9 mouse cellular contexts compared by ENCODE assay signal in genomic region chr6:83136291-83136880, GRCm38 (mm10). TPM values are rescaled to one million over a fixed set of nuclear protein-coding genes. Genes with fewer than 3 reads are reported as not detected.
DNase-seq lines count a peak whose midpoint lies in the region; ATAC-seq and TF ChIP-seq lines count a peak whose summit lies in the region.
"Had no signal": no experiment of that assay in that cellular context is flagged by ENCODE, and none has a peak within 500 bp of the region (broad histone marks: within the 10 kb centered on the region; RNA-seq: fewer than 3 reads in every experiment).

No protein-coding gene starts in this region.

- no peak for ATAC-seq in hindbrain, embryonic 16.5 days
- no peak for ATAC-seq in midbrain, postnatal 0 days (ENCODE audit: low FRiP score)

- 10% methylated on average over 5 of the region's 5 CpGs for WGBS in embryonic facial prominence, embryonic 10.5 days
- 18% methylated on average over 5 of the region's 5 CpGs for WGBS in hindbrain, embryonic 16.5 days
- 22% methylated on average over 5 of the region's 5 CpGs for WGBS in midbrain, postnatal 0 days

- peaks cover 8% of the 10 kb centered on the region for H3K36me3 ChIP-seq in embryonic facial prominence, embryonic 10.5 days (replicated peaks)
- no peaks in the 10 kb centered on the region for H3K36me3 ChIP-seq in hindbrain, embryonic 16.5 days (ENCODE audit: control insufficient read depth, insufficient read depth, low read length)
- H3K36me3 ChIP-seq in midbrain, postnatal 0 days (ENCODE audit: insufficient read depth, low read length): no peaks in the 10 kb centered on the region

- peak overlapping the region; percentile 93 for H3K27ac ChIP-seq in layer of hippocampus, adult 2 months
- H3K27ac ChIP-seq in embryonic facial prominence, embryonic 10.5 days (replicated peaks): peak overlapping the region; percentile 100
- peak overlapping the region; percentile 89 for H3K27ac ChIP-seq in hindbrain, embryonic 16.5 days (ENCODE audit: low read depth, low read length)
- H3K27ac ChIP-seq in midbrain, postnatal 0 days (ENCODE audit: low read depth, low read length): 0 out of 2 replicates have a peak overlapping the region, but pooled peaks have one; percentile 82

- H3K4me1 ChIP-seq in embryonic facial prominence, embryonic 10.5 days: peaks cover 76% of the 10 kb centered on the region
- H3K4me1 ChIP-seq in hindbrain, embryonic 16.5 days (ENCODE audit: control insufficient read depth, insufficient read depth, low read depth, low read length): peaks cover 12% of the 10 kb centered on the region; the same call in 1 of the 2 replicates
- no peaks in the 10 kb centered on the region for H3K4me1 ChIP-seq in midbrain, postnatal 0 days (ENCODE audit: insufficient read depth, low read length)

- peak overlapping the region; percentile 52 for H3K4me3 ChIP-seq in layer of hippocampus, adult 2 months
- H3K4me3 ChIP-seq in embryonic facial prominence, embryonic 10.5 days: peak overlapping the region; percentile 80
- peak overlapping the region; percentile 38 for H3K4me3 ChIP-seq in hindbrain, embryonic 16.5 days (ENCODE audit: low read length)
- H3K4me3 ChIP-seq in midbrain, postnatal 0 days (ENCODE audit: low read depth, low read length): peak overlapping the region; percentile 30

- H3K9me3 ChIP-seq in embryonic facial prominence, embryonic 10.5 days: no peaks in the 10 kb centered on the region
- no peaks in the 10 kb centered on the region for H3K9me3 ChIP-seq in hindbrain, embryonic 16.5 days (ENCODE audit: control insufficient read depth, low read length)
- H3K9me3 ChIP-seq in midbrain, postnatal 0 days (ENCODE audit: low read length): no peaks in the 10 kb centered on the region

- no peak for TF ChIP-seq CTCF in layer of hippocampus, adult 2 months (conservative IDR thresholded peaks at IDR 0.05)
- no peak for TF ChIP-seq CTCF in midbrain, postnatal 0 days (IDR thresholded peaks at IDR 0.05)

- H3K4me2 ChIP-seq in hindbrain, embryonic 16.5 days (ENCODE audit: low read length): peak overlapping the region; percentile 54
- peak overlapping the region; percentile 51 for H3K4me2 ChIP-seq in midbrain, postnatal 0 days (ENCODE audit: low read depth, low read length, poor library complexity, severe bottlenecking)

- H3K27me3 ChIP-seq in embryonic facial prominence, embryonic 10.5 days (replicated peaks; ENCODE audit: low read depth, poor library complexity, severe bottlenecking): peaks cover 14% of the 10 kb centered on the region
- peaks cover 8% of the 10 kb centered on the region; the same call in 1 of the 2 replicates for H3K27me3 ChIP-seq in hindbrain, embryonic 16.5 days (replicated peaks; ENCODE audit: control insufficient read depth, insufficient read depth, low read length)
- peaks cover 7% of the 10 kb centered on the region for H3K27me3 ChIP-seq in midbrain, postnatal 0 days (ENCODE audit: insufficient read depth, low read length)

- no peak overlapping the region for H3K9ac ChIP-seq in hindbrain, embryonic 16.5 days (ENCODE audit: low read depth, low read length)
- no peak overlapping the region for H3K9ac ChIP-seq in midbrain, postnatal 0 days (replicated peaks; ENCODE audit: low read length, poor library complexity, severe bottlenecking)

- DNase-seq in layer of hippocampus, adult 2 months (ENCODE audit: low spot score in 2 of 2): no peak
- DNase-seq in layer of hippocampus, postnatal 10 days (ENCODE audit: low spot score in 2 of 2): no peak
- no peak for DNase-seq in embryonic facial prominence, embryonic 10.5 days (ENCODE audit: low spot score)
- no peak for DNase-seq in midbrain, postnatal 0 days (ENCODE audit: low spot score)
- DNase-seq in ovary, postnatal 36 days (ENCODE audit: low spot score): no peak
- DNase-seq in right cerebral cortex, postnatal 10 days (ENCODE audit: low spot score in 2 of 2): no peak
- no peak for DNase-seq in adrenal gland, adult (ENCODE audit: inconsistent age in 2 of 2, low spot score in 1 of 2)
- DNase-seq: adrenal gland, adult 8-10 months had no signal

RNA-seq across cellular contexts. Expression of gene Rtkn, which starts 1.1 kb away (rescaled TPM):
- total RNA-seq in layer of hippocampus, adult 2 months (2021): 10 to 100 TPM; 80.0 to 84.0 TPM
- total RNA-seq in layer of hippocampus, postnatal 10 days (2021): 10 to 100 TPM; 36.2 to 36.5 TPM
- 38.2 and 39.0 TPM in 2 replicates for polyA plus RNA-seq in embryonic facial prominence, embryonic 10.5 days (2016; fragmentation: Nextera tagmentation; extraction: Ambion mirVana)
- 18.9 and 20.3 TPM in 2 replicates for polyA plus RNA-seq in hindbrain, embryonic 16.5 days (2015; fragmentation: Nextera tagmentation; extraction: Ambion mirVana)
- total RNA-seq in midbrain, postnatal 0 days (2014; rRNA removed): 24.3 and 30.9 TPM in 2 replicates
- 12.5 and 14.6 TPM in 2 replicates for polyA plus RNA-seq in midbrain, postnatal 0 days (2015; fragmentation: Nextera tagmentation; extraction: Ambion mirVana)

RNA-seq across cellular contexts. Expression of gene Ino80b, which starts 11.2 kb away (rescaled TPM):
- 10 to 100 TPM; 22.3 to 25.4 TPM for total RNA-seq in layer of hippocampus, adult 2 months (2021)
- 10 to 100 TPM; 21.6 to 22.6 TPM for total RNA-seq in layer of hippocampus, postnatal 10 days (2021)
- 18.6 and 20.2 TPM in 2 replicates for polyA plus RNA-seq in embryonic facial prominence, embryonic 10.5 days (2016; fragmentation: Nextera tagmentation; extraction: Ambion mirVana)
- polyA plus RNA-seq in hindbrain, embryonic 16.5 days (2015; fragmentation: Nextera tagmentation; extraction: Ambion mirVana): 13.5 and 14.7 TPM in 2 replicates
- 29.4 and 40.9 TPM in 2 replicates for total RNA-seq in midbrain, postnatal 0 days (2014; rRNA removed)
- polyA plus RNA-seq in midbrain, postnatal 0 days (2015; fragmentation: Nextera tagmentation; extraction: Ambion mirVana): 14.6 and 16.2 TPM in 2 replicates

RNA-seq across cellular contexts. Expression of gene Wbp1, which starts 15.0 kb away (rescaled TPM):
- 10 to 100 TPM; 55.9 to 56.1 TPM for total RNA-seq in layer of hippocampus, adult 2 months (2021)
- total RNA-seq in layer of hippocampus, postnatal 10 days (2021): 10 to 100 TPM; 68.6 to 72.7 TPM
- 147 and 172 TPM in 2 replicates for polyA plus RNA-seq in embryonic facial prominence, embryonic 10.5 days (2016; fragmentation: Nextera tagmentation; extraction: Ambion mirVana)
- 146 and 148 TPM in 2 replicates for polyA plus RNA-seq in hindbrain, embryonic 16.5 days (2015; fragmentation: Nextera tagmentation; extraction: Ambion mirVana)
- 152 and 199 TPM in 2 replicates for total RNA-seq in midbrain, postnatal 0 days (2014; rRNA removed)
- 85.3 and 91.6 TPM in 2 replicates for polyA plus RNA-seq in midbrain, postnatal 0 days (2015; fragmentation: Nextera tagmentation; extraction: Ambion mirVana)

RNA-seq across cellular contexts. Expression of gene Wdr54, which starts 19.8 kb away (rescaled TPM):
- total RNA-seq in layer of hippocampus, adult 2 months (2021): 10 to 100 TPM; 25.0 to 32.0 TPM
- total RNA-seq in layer of hippocampus, postnatal 10 days (2021): 10 to 100 TPM; 21.5 to 28.1 TPM
- 10.2 and 11.2 TPM in 2 replicates for polyA plus RNA-seq in embryonic facial prominence, embryonic 10.5 days (2016; fragmentation: Nextera tagmentation; extraction: Ambion mirVana)
- 19.3 and 21.1 TPM in 2 replicates for polyA plus RNA-seq in hindbrain, embryonic 16.5 days (2015; fragmentation: Nextera tagmentation; extraction: Ambion mirVana)
- 12.7 and 15.9 TPM in 2 replicates for total RNA-seq in midbrain, postnatal 0 days (2014; rRNA removed)
- 21.5 and 27.5 TPM in 2 replicates for polyA plus RNA-seq in midbrain, postnatal 0 days (2015; fragmentation: Nextera tagmentation; extraction: Ambion mirVana)

RNA-seq across cellular contexts. Expression of gene 1700003E16Rik, which starts 19.8 kb away (rescaled TPM):
- 10 to 100 TPM; 21.8 to 21.9 TPM for total RNA-seq in layer of hippocampus, adult 2 months (2021)
- 10 to 100 TPM; 20.6 to 22.1 TPM for total RNA-seq in layer of hippocampus, postnatal 10 days (2021)
- 1.3 and 2.1 TPM in 2 replicates for polyA plus RNA-seq in embryonic facial prominence, embryonic 10.5 days (2016; fragmentation: Nextera tagmentation; extraction: Ambion mirVana)
- polyA plus RNA-seq in hindbrain, embryonic 16.5 days (2015; fragmentation: Nextera tagmentation; extraction: Ambion mirVana): 11.0 and 12.9 TPM in 2 replicates
- 15.6 and 20.5 TPM in 2 replicates for total RNA-seq in midbrain, postnatal 0 days (2014; rRNA removed)
- polyA plus RNA-seq in midbrain, postnatal 0 days (2015; fragmentation: Nextera tagmentation; extraction: Ambion mirVana): 18.0 and 18.2 TPM in 2 replicates

Comparison
In these comparisons a context has a peak if more than half of its experiments do, and no peak if none do; other contexts are left out.
1. H3K4me3 ChIP-seq: peak in every context shown above with its lines; median percentile 80 in embryonic facial prominence, embryonic 10.5 days; 52 in layer of hippocampus, adult 2 months; 38 in hindbrain, embryonic 16.5 days; 30 in midbrain, postnatal 0 days.